Mouse (Mus musculus): ENCODE measurements around the gene Uap1. TPM values are rescaled to one million over a fixed set of nuclear protein-coding genes. Genes with fewer than 3 reads are reported as not detected.
A peak's percentile ranks its signal among the peaks of the same experiment; 100 is the strongest.
"Not testable (repeated sequence)": the region's sequence is repeated elsewhere in the genome, so short reads cannot be mapped to it uniquely, and the experiment has no call there.

The Uap1 gene
- total and polyA plus RNA-seq, 2 experiments from 2014 or later, result 48.5 to 58.0 TPM

- Histone ChIP-seq H3K9ac (no peak overlapping the region), H3K4me1 (ENCODE audit: insufficient read depth) (no peaks in the 10 kb centered on the region), H3K9me3 (ENCODE audit: low read length) (no peaks in the 10 kb centered on the region), H3K36me3 (ENCODE audit: insufficient read depth) (no peaks in the 10 kb centered on the region), H3K27ac (ENCODE audit: low read depth, low read length) (no peak overlapping the region), H3K4me2 (ENCODE audit: low read depth) (no peak overlapping the region), H3K27me3 (ENCODE audit: insufficient read depth, low read length) (no peaks in the 10 kb centered on the region), H3K4me3 (ENCODE audit: low read depth, low read length) (no peak overlapping the region)
- no peak for TF ChIP-seq CTCF (IDR thresholded peaks at IDR 0.05; ENCODE audit: low read depth)
- DNase-seq (no peak), ATAC-seq (no peak)
- WGBS, result 47% methylated on average over 2 of the region's 2 CpGs
These were observed 50.1 kb downstream of the Uap1 start for GRCm38 (mm10) chr1:170124644-170125043.

DNA sequence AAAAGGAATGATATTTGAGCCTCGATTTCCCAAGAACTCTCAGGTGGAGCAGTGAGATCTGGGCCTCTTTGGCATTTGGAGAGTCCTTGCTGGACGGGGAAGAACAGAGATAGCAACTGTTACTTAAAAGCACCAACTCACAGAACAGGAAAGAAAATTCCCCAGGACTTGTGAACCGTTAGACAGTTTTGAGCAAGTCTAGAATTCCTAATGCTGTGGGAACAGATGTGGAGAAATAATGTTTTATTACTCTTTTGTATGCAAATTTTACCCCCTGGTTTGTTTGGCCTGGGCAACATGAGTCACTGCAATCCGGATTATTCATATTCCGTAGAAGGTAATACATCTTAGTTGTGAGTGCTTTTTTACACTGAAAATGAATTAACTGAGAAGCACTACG is 61.1 kb downstream of the Uap1 start:
- WGBS, result 83% methylated on average over 6 of the region's 6 CpGs
- Histone ChIP-seq H3K27ac (ENCODE audit: low read depth, low read length) (no peak overlapping the region), H3K27me3 (ENCODE audit: insufficient read depth, low read length) (no peaks in the 10 kb centered on the region)

GRCm38 (mm10) chr1:170112261-170112660 is 62.5 kb downstream of the Uap1 start:
- ATAC-seq (no peak), DNase-seq (no peak)
- no peak for TF ChIP-seq CTCF (IDR thresholded peaks at IDR 0.05; ENCODE audit: low read depth)
- Histone ChIP-seq H3K9ac (no peak overlapping the region), H3K4me3 (ENCODE audit: low read depth, low read length) (no peak overlapping the region), H3K9me3 (ENCODE audit: low read length) (no peaks in the 10 kb centered on the region), H3K4me1 (ENCODE audit: insufficient read depth) (no peaks in the 10 kb centered on the region), H3K27me3 (ENCODE audit: insufficient read depth, low read length) (no peaks in the 10 kb centered on the region), H3K27ac (ENCODE audit: low read depth, low read length) (no peak overlapping the region), H3K4me2 (ENCODE audit: low read depth) (no peak overlapping the region), H3K36me3 (ENCODE audit: insufficient read depth) (no peaks in the 10 kb centered on the region)
- 94% methylated on average over 10 of the region's 10 CpGs for WGBS

More for the DNA sequence above, 61.1 kb downstream of the Uap1 start:
- ATAC-seq (no peak), DNase-seq (no peak)
- H3K4me2 ChIP-seq (ENCODE audit: low read depth), result no peak overlapping the region
- no peak overlapping the region for H3K4me3 ChIP-seq (ENCODE audit: low read depth, low read length)
- H3K4me1 ChIP-seq (ENCODE audit: insufficient read depth), result no peaks in the 10 kb centered on the region
- H3K36me3 ChIP-seq (ENCODE audit: insufficient read depth), result no peaks in the 10 kb centered on the region
- H3K9ac ChIP-seq, result no peak overlapping the region
- H3K9me3 ChIP-seq (ENCODE audit: low read length), result no peaks in the 10 kb centered on the region
- no peak for TF ChIP-seq CTCF (IDR thresholded peaks at IDR 0.05; ENCODE audit: low read depth)

DNA sequence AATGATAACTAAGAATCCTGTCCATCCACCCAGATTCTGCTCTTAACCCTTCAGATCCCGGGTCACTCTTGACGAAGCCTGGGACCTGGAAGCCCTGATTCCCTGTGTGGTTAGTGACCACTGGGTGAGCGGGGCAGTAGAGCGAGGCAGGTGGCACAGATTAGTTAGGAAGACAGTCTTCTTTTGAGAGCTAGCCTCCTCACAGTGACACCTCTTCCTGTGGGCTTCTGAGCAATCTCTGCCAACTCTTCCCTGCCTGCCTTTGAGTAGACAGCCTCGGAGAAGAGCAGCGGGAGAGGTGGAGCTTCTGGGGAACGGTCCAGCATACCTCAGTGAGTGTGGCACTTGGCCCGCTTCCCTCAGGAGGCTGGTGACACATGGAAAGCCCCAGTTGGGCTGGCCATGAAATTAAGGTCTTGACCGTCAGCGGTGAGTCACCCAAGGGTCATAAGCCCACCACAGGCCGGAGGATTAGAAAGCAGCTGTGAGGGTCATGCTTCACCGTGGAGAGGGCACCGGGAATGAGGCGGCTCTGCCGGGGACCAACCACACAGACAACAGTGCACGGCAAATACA is 63.0 kb downstream of the Uap1 start:
- DNase-seq, result no peak
- no peaks in the 10 kb centered on the region for H3K4me1 ChIP-seq (ENCODE audit: insufficient read depth)
- no peak for TF ChIP-seq CTCF (IDR thresholded peaks at IDR 0.05; ENCODE audit: low read depth)
- H3K9ac ChIP-seq, result no peak overlapping the region
- no peaks in the 10 kb centered on the region for H3K27me3 ChIP-seq (ENCODE audit: insufficient read depth, low read length)
- no peak overlapping the region for H3K27ac ChIP-seq (ENCODE audit: low read depth, low read length)
- no peak overlapping the region for H3K4me3 ChIP-seq (ENCODE audit: low read depth, low read length)
- H3K4me2 ChIP-seq (ENCODE audit: low read depth), result no peak overlapping the region
- H3K36me3 ChIP-seq (ENCODE audit: insufficient read depth), result no peaks in the 10 kb centered on the region
- no peaks in the 10 kb centered on the region for H3K9me3 ChIP-seq (ENCODE audit: low read length)
- WGBS, result 84% methylated on average over 16 of the region's 16 CpGs
- ATAC-seq, result no peak

- peak within 1 kb of the TSS; percentile 12; the same call in 1 of the 2 replicates for H3K4me3 ChIP-seq (ENCODE audit: low read depth, low read length)
- no peak within 1 kb of the TSS for H3K27ac ChIP-seq (ENCODE audit: low read depth, low read length)
- DNase-seq, result peak; percentile 33
These were observed 64.0 kb downstream of the Uap1 start, which contains the start of gene Ddr2 for GRCm38 (mm10) chr1:170110516-170111332. TSS of gene Ddr2 (minus strand) at chr1:170110762.

DNA sequence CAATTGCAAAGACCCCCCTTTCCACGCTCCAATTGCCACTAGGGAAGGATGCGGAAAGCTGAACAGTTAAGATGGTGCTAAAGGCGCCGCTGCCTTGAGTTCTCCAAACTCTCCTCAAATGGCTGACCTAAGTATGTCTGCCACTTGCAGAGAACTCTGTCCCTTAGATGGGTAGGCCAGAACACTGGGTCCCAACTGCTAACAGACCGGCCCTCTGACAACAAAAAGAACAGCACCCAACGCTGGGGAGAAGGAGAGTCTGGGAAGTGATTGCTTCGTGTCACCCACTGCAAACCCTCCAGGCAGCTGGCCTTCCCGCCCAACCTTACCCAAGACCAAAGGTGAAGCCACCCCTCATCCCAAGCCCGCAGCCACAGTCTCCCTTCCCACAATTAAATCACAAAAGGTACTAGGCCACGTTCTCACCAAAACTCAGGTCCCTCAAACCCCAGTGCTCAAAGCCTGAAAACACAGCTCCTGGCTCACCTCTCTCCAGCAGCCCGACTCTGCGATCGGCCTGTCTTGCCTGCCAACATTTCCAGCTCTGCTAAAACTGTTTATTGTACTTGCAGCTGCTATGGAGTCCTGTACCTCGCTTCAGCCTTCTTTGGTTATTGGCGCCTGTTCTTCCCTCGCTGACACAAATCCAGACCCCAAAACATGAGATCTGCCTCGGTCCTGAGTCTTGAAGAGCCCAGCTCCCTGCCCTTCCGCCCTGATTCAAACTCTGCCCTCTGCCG is 64.8 kb downstream of the Uap1 start:
- peak; percentile 5 for DNase-seq
- no peak overlapping the region for H3K27ac ChIP-seq (ENCODE audit: low read depth, low read length)

More at GRCm38 (mm10) chr1:170110516-170111332, 64.0 kb downstream of the Uap1 start, which contains the start of gene Ddr2:
- H3K36me3 ChIP-seq (ENCODE audit: insufficient read depth), result no peaks in the 10 kb centered on the region
- H3K27me3 ChIP-seq (ENCODE audit: insufficient read depth, low read length), result no peaks in the 10 kb centered on the region
- ATAC-seq, result peak; percentile 40; the same call in 1 of the 2 replicates
- H3K4me1 ChIP-seq (ENCODE audit: insufficient read depth), result no peaks in the 10 kb centered on the region
- WGBS, result 64% methylated on average over 17 of the region's 17 CpGs
- H3K4me2 ChIP-seq (ENCODE audit: low read depth), result peak within 1 kb of the TSS; percentile 28
- no peak within 1 kb of the TSS for H3K9ac ChIP-seq
- no peak for TF ChIP-seq CTCF (IDR thresholded peaks at IDR 0.05; ENCODE audit: low read depth)
- no peaks in the 10 kb centered on the region for H3K9me3 ChIP-seq (ENCODE audit: low read length)

DNA sequence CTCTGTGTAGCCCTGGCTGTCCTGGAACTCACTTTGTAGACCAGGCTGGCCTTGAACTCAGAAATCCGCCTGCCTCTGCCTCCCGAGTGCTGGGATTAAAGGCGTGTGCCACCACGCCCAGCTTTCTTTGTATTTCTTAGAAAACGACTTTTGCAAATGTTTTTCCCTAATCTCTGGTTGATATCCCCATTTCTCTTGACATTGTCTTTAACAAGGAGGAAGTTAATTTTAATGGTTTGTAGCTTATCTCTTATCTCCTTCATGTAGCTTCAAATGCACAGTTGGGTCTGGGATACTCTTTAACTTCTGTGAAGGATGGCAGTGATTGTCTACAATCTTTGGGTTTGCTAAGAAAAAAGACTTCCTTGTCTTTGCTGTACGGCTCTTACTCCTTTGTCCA is 71.9 kb downstream of the Uap1 start:
- H3K9ac ChIP-seq; H3K27ac ChIP-seq (ENCODE audit: low read depth, low read length); DNase-seq; H3K4me1 ChIP-seq (ENCODE audit: insufficient read depth); ATAC-seq; H3K9me3 ChIP-seq (ENCODE audit: low read length); H3K4me3 ChIP-seq (ENCODE audit: low read depth, low read length); H3K4me2 ChIP-seq (ENCODE audit: low read depth); H3K36me3 ChIP-seq (ENCODE audit: insufficient read depth); H3K27me3 ChIP-seq (ENCODE audit: insufficient read depth, low read length): not testable (repeated sequence)
- WGBS, result 92% methylated on average over 6 of the region's 6 CpGs

More for the DNA sequence above, 64.8 kb downstream of the Uap1 start:
- Histone ChIP-seq H3K4me2 (ENCODE audit: low read depth) (peak overlapping the region; percentile 28), H3K9ac (no peak overlapping the region), H3K4me3 (ENCODE audit: low read depth, low read length) (peak overlapping the region; percentile 12; the same call in 1 of the 2 replicates), H3K36me3 (ENCODE audit: insufficient read depth) (no peaks in the 10 kb centered on the region), H3K9me3 (ENCODE audit: low read length) (no peaks in the 10 kb centered on the region), H3K27me3 (ENCODE audit: insufficient read depth, low read length) (no peaks in the 10 kb centered on the region), H3K4me1 (ENCODE audit: insufficient read depth) (no peaks in the 10 kb centered on the region)
- TF ChIP-seq CTCF (IDR thresholded peaks at IDR 0.05; ENCODE audit: low read depth), result no peak
- no peak for ATAC-seq
- 80% methylated on average over 19 of the region's 19 CpGs for WGBS

Other genes starting within 250 kb of the Uap1 start
- gene Ccdc190, start 246.3 kb downstream of the Uap1 start, total RNA-seq (2014; rRNA removed), result 6.8 and 8.3 TPM in 2 replicates
- gene Ccdc190, start 246.3 kb downstream of the Uap1 start, polyA plus RNA-seq (2015; fragmentation: Nextera tagmentation; extraction: Ambion mirVana), result 0.97 and 1.5 TPM in 2 replicates
- 20.9 and 30.0 TPM in 2 replicates for gene Hsd17b7, start 205.7 kb downstream of the Uap1 start, total RNA-seq (2014; rRNA removed)
- gene Hsd17b7, start 205.7 kb downstream of the Uap1 start, polyA plus RNA-seq (2015; fragmentation: Nextera tagmentation; extraction: Ambion mirVana), result 19.2 and 29.0 TPM in 2 replicates
- gene Ddr2, start 64.2 kb downstream of the Uap1 start, total RNA-seq (2014; rRNA removed), result 5.7 and 9.7 TPM in 2 replicates
- gene Ddr2, start 64.2 kb downstream of the Uap1 start, polyA plus RNA-seq (2015; fragmentation: Nextera tagmentation; extraction: Ambion mirVana), result 5.6 and 8.2 TPM in 2 replicates
- gene Uhmk1, start 40.4 kb upstream of the Uap1 start, total RNA-seq (2014; rRNA removed), result 34.5 and 44.1 TPM in 2 replicates
- gene Uhmk1, start 40.4 kb upstream of the Uap1 start, polyA plus RNA-seq (2015; fragmentation: Nextera tagmentation; extraction: Ambion mirVana), result 4.7 and 6.8 TPM in 2 replicates
- gene Sh2d1b2, start 57.8 kb upstream of the Uap1 start, total RNA-seq (2014; rRNA removed), result not detected in 2 replicates
- gene Sh2d1b2, start 57.8 kb upstream of the Uap1 start, polyA plus RNA-seq (2015; fragmentation: Nextera tagmentation; extraction: Ambion mirVana), result not detected in 2 replicates
- gene Sh2d1b1, start 102.4 kb upstream of the Uap1 start, total RNA-seq (2014; rRNA removed), result not detected in 2 replicates
- gene Sh2d1b1, start 102.4 kb upstream of the Uap1 start, polyA plus RNA-seq (2015; fragmentation: Nextera tagmentation; extraction: Ambion mirVana), result not detected in 2 replicates
- gene Gm7694, start 131.4 kb upstream of the Uap1 start, total RNA-seq (2014; rRNA removed), result 1.2 and 2.4 TPM in 2 replicates
- 0.39 and 0.85 TPM in 2 replicates for gene Gm7694, start 131.4 kb upstream of the Uap1 start, polyA plus RNA-seq (2015; fragmentation: Nextera tagmentation; extraction: Ambion mirVana)
- not detected in 2 replicates for gene Spata46, start 133.8 kb upstream of the Uap1 start, total RNA-seq (2014; rRNA removed)
- not detected in 2 replicates for gene Spata46, start 133.8 kb upstream of the Uap1 start, polyA plus RNA-seq (2015; fragmentation: Nextera tagmentation; extraction: Ambion mirVana)